Mouse (Mus musculus) liver, embryonic 12.5 days (tissue): ENCODE measurements at regions not wholly inside any gene's neighbourhood (a gene's known extent, or its start where the extent isn't known, plus 50 kb on each side); places are given as distances from the start of the nearest gene placed in this dataset.
"Not testable (repeated sequence)": the region's sequence is repeated elsewhere in the genome, so short reads cannot be mapped to it uniquely, and the experiment has no call there.

ENCODE experiments used
- ATAC-seq: fragments of 200-750 bp; cut with Nextera tagmentation; 2 replicates; pipeline ENCODE4 v1.8.0; 2017; ENCODE audit warnings: moderate number of reproducible peaks, mild to moderate bottlenecking, moderate library complexity
- H3K27ac ChIP-seq: fragments of 300-500 bp; sonication (generic); 2 replicates; pipeline ENCODE4 v1.5.1; 2016; ENCODE audit warnings: mild to moderate bottlenecking
- H3K27me3 ChIP-seq: fragments of 300-500 bp; sonication (generic); replicated peaks from 2 replicates; pipeline ENCODE4 v1.6.1; 2016; ENCODE audit warnings: mild to moderate bottlenecking, moderate library complexity
- H3K36me3 ChIP-seq: fragments of 300-500 bp; sonication (generic); 2 replicates; pipeline ENCODE4 v1.6.1; 2016; ENCODE audit warnings: mild to moderate bottlenecking, moderate library complexity
- H3K4me1 ChIP-seq: fragments of 300-500 bp; sonication (generic); 2 replicates; pipeline ENCODE4 v1.6.1; 2016
- H3K4me2 ChIP-seq: fragments of 300-500 bp; sonication (generic); 2 replicates; pipeline ENCODE4 v1.6.1; 2016; ENCODE audit warnings: mild to moderate bottlenecking, moderate library complexity
- H3K4me3 ChIP-seq: fragments of 300-500 bp; sonication (generic); 2 replicates; pipeline ENCODE4 v1.5.1; 2016; ENCODE audit warnings: mild to moderate bottlenecking, moderate library complexity
- H3K9ac ChIP-seq: fragments of 300-500 bp; sonication (generic); 2 replicates; pipeline ENCODE4 v1.6.1; 2016; ENCODE audit warnings: mild to moderate bottlenecking, moderate library complexity
- H3K9me3 ChIP-seq: fragments of 300-500 bp; sonication (generic); replicated peaks from 2 replicates; pipeline ENCODE4 v1.6.1; 2016; ENCODE audit warnings: mild to moderate bottlenecking, moderate library complexity
- WGBS: fragments of 180-500 bp; shearing (Covaris S2); methylation state at CpG from one replicate; pipeline ENCODE4 v1.1.7; 2016; ENCODE audit not compliant: insufficient replicate concordance; 5-methylcytosine and 5-hydroxymethylcytosine counted together

DNA sequence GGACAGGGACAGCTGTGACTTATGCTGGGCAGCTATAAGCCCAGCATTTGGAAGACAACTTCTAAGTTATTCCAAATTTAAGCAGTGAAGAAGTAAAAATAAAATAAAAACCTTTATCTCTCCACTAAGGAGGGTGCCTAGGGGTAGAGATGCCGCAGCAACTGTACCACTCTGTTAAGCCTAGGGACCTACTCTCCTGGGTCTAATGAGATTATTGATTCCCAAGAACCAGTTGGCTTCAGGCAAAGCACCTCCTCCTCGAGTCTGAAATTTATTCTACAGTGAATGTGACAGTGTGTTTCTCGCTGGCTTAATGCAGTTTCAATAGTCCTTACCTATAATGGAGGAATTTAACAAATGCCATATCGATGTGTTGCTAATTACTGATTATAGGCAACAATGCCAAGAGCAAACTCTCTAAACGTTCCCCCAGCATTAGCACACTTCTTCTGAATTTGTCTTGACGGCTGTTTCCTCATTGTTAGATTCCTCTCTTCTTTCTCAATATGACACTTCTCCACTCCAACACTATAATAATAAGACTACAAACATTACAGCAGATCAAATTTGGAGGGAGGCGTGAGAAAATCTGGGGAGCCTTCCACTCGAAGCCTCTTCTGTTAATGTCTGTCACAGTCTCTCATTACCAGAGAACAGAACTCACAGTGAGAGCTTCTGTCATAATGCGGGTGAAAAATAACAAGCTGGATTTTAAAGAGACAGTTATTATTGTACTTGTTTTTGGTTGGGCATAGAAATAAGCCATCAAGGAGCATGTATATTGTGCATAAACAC lies 112.6 kb upstream of the Nabp1 start:
- H3K27ac ChIP-seq, result no peak overlapping the region
- H3K9ac ChIP-seq, result no peak overlapping the region
- H3K27me3 ChIP-seq, result no peaks in the 10 kb centered on the region
- H3K9me3 ChIP-seq, result no peaks in the 10 kb centered on the region
- H3K36me3 ChIP-seq, result no peaks in the 10 kb centered on the region
- no peak for ATAC-seq
- H3K4me2 ChIP-seq, result no peak overlapping the region
- 66% methylated on average over 9 of the region's 9 CpGs for WGBS
- no peak overlapping the region for H3K4me3 ChIP-seq
- no peaks in the 10 kb centered on the region for H3K4me1 ChIP-seq

DNA sequence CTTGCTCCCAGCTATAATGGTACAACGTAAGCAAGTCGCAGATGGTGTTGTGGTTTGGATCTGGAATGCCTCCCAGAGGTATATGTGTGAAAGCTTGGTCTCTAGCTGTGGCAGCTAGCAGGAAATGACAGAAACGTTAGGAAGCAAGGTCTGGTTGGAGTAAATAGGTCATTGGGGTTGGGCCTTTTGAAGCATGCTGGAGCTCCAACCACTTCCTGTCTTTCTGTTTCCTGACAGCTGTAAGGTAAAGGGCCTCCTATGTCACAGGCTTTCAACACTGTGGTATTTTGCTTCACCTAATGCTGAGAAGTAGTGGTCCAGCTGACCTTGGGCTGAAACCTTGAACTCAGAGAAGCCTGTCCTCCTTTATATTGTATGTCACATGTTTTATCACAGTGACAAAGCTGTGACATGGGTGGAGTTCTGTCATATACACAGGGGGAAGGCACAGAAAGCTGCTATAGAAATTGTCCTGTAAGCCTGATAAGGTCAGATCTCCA lies 106.8 kb upstream of the Nabp1 start:
- H3K4me3 ChIP-seq, result no peak overlapping the region
- peaks cover 22% of the 10 kb centered on the region for H3K4me1 ChIP-seq
- 0 out of 2 replicates have a peak, but pooled peaks cover 3% of the 10 kb centered on the region for H3K27me3 ChIP-seq
- no peaks in the 10 kb centered on the region for H3K9me3 ChIP-seq
- 11% methylated on average over 3 of the region's 3 CpGs for WGBS
- no peaks in the 10 kb centered on the region for H3K36me3 ChIP-seq
- H3K9ac ChIP-seq, result no peak overlapping the region
- no peak overlapping the region for H3K4me2 ChIP-seq
- peak; percentile 66; the same call in 1 of the 2 replicates for ATAC-seq
- H3K27ac ChIP-seq, result peak overlapping the region; percentile 10; the same call in 1 of the 2 replicates

DNA sequence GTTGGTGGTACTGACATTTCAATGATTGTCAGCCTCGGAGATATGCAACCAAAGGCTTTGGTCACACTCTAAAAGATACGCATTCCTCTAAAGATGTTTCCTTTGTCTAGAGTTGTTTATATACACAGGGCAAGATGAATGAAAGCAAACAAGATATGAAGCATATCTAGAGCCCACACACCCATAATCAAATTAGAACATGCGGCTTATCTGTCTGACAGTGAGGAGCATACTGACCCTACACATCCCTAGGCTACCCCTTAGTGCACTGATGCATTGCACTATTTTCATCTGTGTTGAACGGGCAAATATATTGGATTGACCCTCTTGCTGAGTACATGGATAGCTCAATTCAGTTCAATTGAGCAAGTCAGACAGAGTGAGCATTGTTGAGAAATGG lies 105.6 kb upstream of the Nabp1 start:
- Histone ChIP-seq H3K4me1 (peaks cover 22% of the 10 kb centered on the region), H3K4me2 (0 out of 2 replicates have a peak overlapping the region, but pooled peaks have one; percentile 3), H3K36me3 (no peaks in the 10 kb centered on the region), H3K9me3 (no peaks in the 10 kb centered on the region), H3K4me3 (no peak overlapping the region), H3K9ac (no peak overlapping the region), H3K27me3 (0 out of 2 replicates have a peak, but pooled peaks cover 3% of the 10 kb centered on the region), H3K27ac (no peak overlapping the region)
- WGBS, result 16% methylated on average over 4 of the region's 4 CpGs
- ATAC-seq, result peak; percentile 91

- peaks cover 16% of the 10 kb centered on the region for H3K4me1 ChIP-seq
- H3K27ac ChIP-seq, result no peak overlapping the region
- H3K27me3 ChIP-seq, result 0 out of 2 replicates have a peak, but pooled peaks cover 3% of the 10 kb centered on the region
- H3K9me3 ChIP-seq, result no peaks in the 10 kb centered on the region
- ATAC-seq, result no peak
- H3K4me3 ChIP-seq, result no peak overlapping the region
- no peaks in the 10 kb centered on the region for H3K36me3 ChIP-seq
- WGBS, result 28% methylated on average over 7 of the region's 7 CpGs
- no peak overlapping the region for H3K9ac ChIP-seq
- H3K4me2 ChIP-seq, result no peak overlapping the region
Measured at GRCm38 (mm10) chr1:51580074-51580473, 101.8 kb upstream of the Nabp1 start.

DNA sequence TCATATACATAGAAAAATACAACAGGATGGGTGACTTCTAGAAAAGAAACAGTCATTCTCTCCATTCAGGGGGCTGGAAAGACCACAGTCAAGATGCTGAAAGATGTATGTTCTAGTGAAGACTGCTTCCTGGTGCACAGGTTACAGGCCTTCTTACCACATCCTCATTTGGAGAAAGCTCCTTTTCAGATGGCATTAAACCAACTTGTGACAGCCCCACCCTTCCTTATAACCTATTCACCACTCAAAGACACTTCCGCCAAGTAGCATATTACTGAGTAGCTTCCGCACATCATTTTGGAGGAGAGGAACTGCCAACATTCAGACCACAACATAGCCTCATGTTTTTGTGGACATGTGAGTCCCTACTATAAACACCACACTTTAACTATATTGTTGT lies 99.5 kb upstream of the Nabp1 start:
- Histone ChIP-seq H3K9ac (no peak overlapping the region), H3K36me3 (no peaks in the 10 kb centered on the region), H3K27me3 (0 out of 2 replicates have a peak, but pooled peaks cover 3% of the 10 kb centered on the region), H3K4me3 (no peak overlapping the region), H3K4me2 (no peak overlapping the region), H3K27ac (no peak overlapping the region), H3K9me3 (no peaks in the 10 kb centered on the region), H3K4me1 (no peaks in the 10 kb centered on the region)
- no peak for ATAC-seq
- 76% methylated on average over 2 of the region's 2 CpGs for WGBS

- no peak overlapping the region for H3K9ac ChIP-seq
- no peak for ATAC-seq
- H3K9me3 ChIP-seq, result no peaks in the 10 kb centered on the region
- H3K4me2 ChIP-seq, result no peak overlapping the region
- H3K27me3 ChIP-seq, result no peaks in the 10 kb centered on the region
- H3K4me3 ChIP-seq, result no peak overlapping the region
- H3K4me1 ChIP-seq, result 0 out of 2 replicates have a peak, but pooled peaks cover under 1% of the 10 kb centered on the region
- no peak overlapping the region for H3K27ac ChIP-seq
- WGBS, result 61% methylated on average over 8 of the region's 8 CpGs
- no peaks in the 10 kb centered on the region for H3K36me3 ChIP-seq
Measured at GRCm38 (mm10) chr1:51572314-51573078, 94.3 kb upstream of the Nabp1 start.

GRCm38 (mm10) chr1:51569625-51570024 lies 91.4 kb upstream of the Nabp1 start:
- no peak for ATAC-seq
- Histone ChIP-seq H3K9me3 (no peaks in the 10 kb centered on the region), H3K4me1 (peaks cover 24% of the 10 kb centered on the region), H3K9ac (no peak overlapping the region), H3K36me3 (no peaks in the 10 kb centered on the region), H3K27ac (no peak overlapping the region), H3K27me3 (no peaks in the 10 kb centered on the region), H3K4me3 (no peak overlapping the region), H3K4me2 (no peak overlapping the region)
- 79% methylated on average over 4 of the region's 4 CpGs for WGBS

- Histone ChIP-seq H3K4me3 (no peak overlapping the region), H3K27ac (peak overlapping the region; percentile 73), H3K36me3 (no peaks in the 10 kb centered on the region), H3K4me2 (0 out of 2 replicates have a peak overlapping the region, but pooled peaks have one; percentile 17), H3K4me1 (peaks cover 24% of the 10 kb centered on the region), H3K27me3 (no peaks in the 10 kb centered on the region), H3K9me3 (no peaks in the 10 kb centered on the region), H3K9ac (no peak overlapping the region)
- WGBS, result 20% methylated on average over 7 of the region's 7 CpGs
- peak; percentile 88 for ATAC-seq
Measured at GRCm38 (mm10) chr1:51566170-51566649, 88.0 kb upstream of the Nabp1 start.

- not testable (repeated sequence) for H3K4me3 ChIP-seq, H3K9ac ChIP-seq, H3K4me1 ChIP-seq, ATAC-seq, H3K9me3 ChIP-seq, H3K4me2 ChIP-seq, H3K27me3 ChIP-seq, H3K36me3 ChIP-seq, H3K27ac ChIP-seq
- 79% methylated on average over 4 of the region's 4 CpGs for WGBS
Measured at GRCm38 (mm10) chr1:51556616-51557015, 78.4 kb upstream of the Nabp1 start.

DNA sequence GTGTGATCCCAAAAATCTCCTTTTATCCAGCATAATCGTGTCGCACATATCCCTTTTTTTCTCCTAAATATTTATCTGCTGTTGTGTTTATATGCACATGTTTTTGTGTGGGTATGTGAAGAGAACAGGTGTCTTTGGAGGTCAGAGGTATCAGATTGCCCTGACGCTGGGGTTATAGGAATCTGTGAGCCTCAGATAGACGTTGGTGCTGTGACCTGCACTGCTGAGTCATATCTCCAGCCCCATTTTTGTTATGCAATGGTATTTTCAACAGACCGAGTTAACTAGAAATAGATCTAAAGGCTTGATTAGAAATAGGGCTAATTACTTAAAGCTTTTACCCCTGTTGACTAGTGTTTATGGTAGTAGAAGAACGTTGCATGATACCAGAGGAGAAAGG lies 75.5 kb upstream of the Nabp1 start:
- 0 out of 2 replicates have a peak, but pooled peaks have one; percentile 46 for ATAC-seq
- Histone ChIP-seq H3K9ac (no peak overlapping the region), H3K4me2 (no peak overlapping the region), H3K27me3 (no peaks in the 10 kb centered on the region), H3K4me1 (no peaks in the 10 kb centered on the region), H3K9me3 (no peaks in the 10 kb centered on the region), H3K36me3 (no peaks in the 10 kb centered on the region), H3K27ac (no peak overlapping the region), H3K4me3 (no peak overlapping the region)
- WGBS, result 36% methylated on average over 6 of the region's 6 CpGs

DNA sequence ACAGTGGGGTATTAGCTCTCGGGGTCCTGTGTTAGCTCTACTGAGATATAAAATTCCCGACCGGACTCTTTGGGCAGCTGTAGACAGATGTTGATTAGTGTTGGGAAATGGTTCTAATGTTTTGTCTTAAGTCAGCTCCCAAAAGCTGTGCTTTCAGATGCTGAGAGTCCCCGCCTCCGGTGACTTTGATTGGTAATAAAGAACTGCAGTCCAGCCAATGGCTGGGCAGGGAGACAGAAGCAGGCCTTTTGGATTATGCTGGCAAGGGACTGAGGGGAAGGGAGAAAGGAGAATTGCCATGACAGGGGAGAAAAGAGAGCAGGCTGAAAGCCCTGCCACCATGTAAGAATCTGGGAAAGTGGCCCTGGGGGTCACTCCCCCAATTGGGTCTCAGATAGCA lies 73.4 kb upstream of the Nabp1 start:
- H3K4me2 ChIP-seq, result no peak overlapping the region
- no peaks in the 10 kb centered on the region for H3K27me3 ChIP-seq
- WGBS, result 67% methylated on average over 5 of the region's 5 CpGs
- no peaks in the 10 kb centered on the region for H3K4me1 ChIP-seq
- H3K9me3 ChIP-seq, result no peaks in the 10 kb centered on the region
- no peak overlapping the region for H3K9ac ChIP-seq
- no peak for ATAC-seq
- no peak overlapping the region for H3K4me3 ChIP-seq
- no peak overlapping the region for H3K27ac ChIP-seq
- no peaks in the 10 kb centered on the region for H3K36me3 ChIP-seq

DNA sequence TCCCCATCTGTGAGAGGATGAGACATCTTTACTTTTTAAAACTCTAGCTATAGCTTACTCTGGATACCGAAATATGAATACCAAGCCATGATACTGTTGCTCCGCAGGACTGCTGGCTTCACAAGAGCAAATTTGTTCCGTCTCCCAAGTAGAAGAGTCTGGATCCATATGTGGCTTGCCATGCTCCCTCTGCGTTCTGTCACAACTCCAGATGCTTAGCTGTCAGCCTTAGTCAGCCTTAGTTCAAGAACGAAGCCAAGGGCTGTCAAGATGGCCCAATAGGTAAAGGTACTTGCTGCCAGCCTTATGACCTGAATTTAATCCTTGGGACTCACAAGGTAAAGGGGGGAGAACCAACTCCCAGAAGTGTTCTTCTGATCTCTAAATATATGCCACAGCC lies 64.6 kb upstream of the Nabp1 start:
- Histone ChIP-seq H3K4me3 (no peak overlapping the region), H3K36me3 (no peaks in the 10 kb centered on the region), H3K27ac (no peak overlapping the region), H3K9ac (no peak overlapping the region), H3K27me3 (no peaks in the 10 kb centered on the region), H3K9me3 (no peaks in the 10 kb centered on the region), H3K4me1 (no peaks in the 10 kb centered on the region), H3K4me2 (no peak overlapping the region)
- ATAC-seq, result no peak
- WGBS, result 80% methylated on average over 5 of the region's 5 CpGs
